Mouse (Mus musculus) stomach, postnatal 0 days (tissue): ENCODE measurements around the gene Nicn1. TPM values are rescaled to one million over a fixed set of nuclear protein-coding genes. Genes with fewer than 3 reads are reported as not detected.
"Not testable (repeated sequence)": the region's sequence is repeated elsewhere in the genome, so short reads cannot be mapped to it uniquely, and the experiment has no call there.

Source experiments
- ATAC-seq: fragments of 200-750 bp; cut with Nextera tagmentation; 2 replicates; pipeline ENCODE4 v1.8.0; 2017; ENCODE audit not compliant: low FRiP score, low TSS enrichment
- DNase-seq: peaks from one replicate; pipeline ENCODE4 v3.0.0-alpha.2; 2016; ENCODE audit warnings: low spot score
- H3K27ac ChIP-seq: fragments of 300-500 bp; sonication (generic); replicated peaks from 2 replicates; pipeline ENCODE4 v1.5.1; 2014; ENCODE audit warnings: mild to moderate bottlenecking, control low read depth
- H3K27me3 ChIP-seq: fragments of 300-500 bp; sonication (generic); 2 replicates; pipeline ENCODE4 v1.6.1; 2014; ENCODE audit warnings: low read length; ENCODE audit not compliant: control insufficient read depth, insufficient read depth
- H3K36me3 ChIP-seq: fragments of 300-500 bp; sonication (generic); 2 replicates; pipeline ENCODE4 v1.6.1; 2014; ENCODE audit warnings: low read length, mixed read lengths; ENCODE audit not compliant: control insufficient read depth, insufficient read depth
- H3K4me1 ChIP-seq: fragments of 300-500 bp; sonication (generic); replicated peaks from 2 replicates; pipeline ENCODE4 v1.6.1; 2014; ENCODE audit warnings: antibody characterized with exemption; ENCODE audit not compliant: control insufficient read depth, insufficient read depth
- H3K4me2 ChIP-seq: fragments of 300-500 bp; sonication (generic); replicated peaks from 2 replicates; pipeline ENCODE4 v1.6.1; 2014; ENCODE audit warnings: low read depth, mild to moderate bottlenecking, control low read depth, moderate library complexity
- H3K4me3 ChIP-seq: fragments of 300-500 bp; sonication (generic); 2 replicates; pipeline ENCODE4 v1.5.1; 2014; ENCODE audit warnings: low read depth, low read length, control low read depth
- H3K9ac ChIP-seq: fragments of 300-500 bp; sonication (generic); 2 replicates; pipeline ENCODE4 v1.6.1; 2014; ENCODE audit warnings: mild to moderate bottlenecking, low read length, control low read depth, mixed read lengths
- H3K9me3 ChIP-seq: fragments of 300-500 bp; sonication (generic); 2 replicates; pipeline ENCODE4 v1.6.1; 2016; ENCODE audit warnings: low read length; ENCODE audit not compliant: control insufficient read depth
- CTCF ChIP-seq: IDR thresholded peaks from 2 replicates; pipeline ENCODE4 v1.5.1; 2016; ENCODE audit warnings: antibody characterized with exemption, low read depth, mild to moderate bottlenecking, moderate library complexity
- EP300 ChIP-seq: optimal IDR thresholded peaks from 2 replicates; pipeline ENCODE3; 2016; ENCODE audit warnings: antibody characterized with exemption
- WGBS: fragments of 180-500 bp; shearing (Covaris S2); extraction: QIAGEN DNeasy Blood & Tissue Kit; methylation state at CpG from one replicate; pipeline ENCODE4 v1.1.7; 2014; 5-methylcytosine and 5-hydroxymethylcytosine counted together
- polyA plus RNA-seq: library from polyadenylated mRNA; unstranded; fragments of >200 nt; fragmentation: Nextera tagmentation; extraction: Ambion mirVana; gene quantifications from 2 replicates; pipeline ENCODE4 v1.2.1, GENCODE M21; 2015

The Nicn1 gene
- polyA plus RNA-seq, 1 experiment from 2014 or later: 17.3 TPM

DNA sequence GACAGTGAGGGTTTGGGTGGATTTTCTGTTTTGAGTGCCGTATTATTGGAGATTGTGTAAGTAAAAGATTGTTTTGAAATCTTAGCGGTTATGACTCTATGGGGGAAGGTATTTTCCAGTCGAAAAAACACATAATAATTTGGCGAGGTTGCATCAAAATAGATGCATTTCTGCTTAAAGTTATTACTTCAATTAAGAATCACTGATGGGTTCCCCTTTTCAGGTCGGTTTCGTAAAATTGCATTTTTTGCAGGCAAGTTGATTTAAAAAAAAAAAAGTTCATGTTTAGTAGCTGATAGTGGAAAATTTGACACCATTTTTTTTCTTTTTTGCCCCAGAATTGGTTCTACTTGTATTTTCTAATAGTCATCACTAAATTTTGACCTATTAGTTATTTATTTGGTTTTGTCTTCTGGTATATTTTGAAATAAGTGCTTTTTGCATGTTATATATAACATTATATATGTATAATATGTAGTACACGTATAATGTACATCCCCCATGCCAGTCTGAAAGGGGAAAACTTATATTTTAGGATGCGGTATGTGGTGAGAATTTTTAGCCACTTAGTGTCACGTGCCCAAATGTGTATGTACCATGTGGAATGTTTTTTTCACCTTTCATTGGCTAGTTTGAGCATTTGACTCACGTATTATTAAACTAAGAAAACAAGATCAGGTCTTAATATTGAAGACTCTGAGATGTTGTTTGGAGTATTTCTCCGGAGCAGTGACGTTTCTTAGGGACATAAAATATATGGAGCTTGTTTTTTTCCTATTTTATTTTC lies 17.0 kb downstream of the Nicn1 start:
- TF ChIP-seq CTCF: no peak
- TF ChIP-seq EP300: no peak
- peak overlapping the region; percentile 100 for H3K27ac ChIP-seq
- ATAC-seq: no peak
- no peak for DNase-seq
- H3K36me3 ChIP-seq: peaks cover 4% of the 10 kb centered on the region; the same call in 1 of the 2 replicates
- peaks cover 7% of the 10 kb centered on the region for H3K4me1 ChIP-seq
- H3K4me2 ChIP-seq: peak overlapping the region; percentile 61
- peak overlapping the region; percentile 99 for H3K9ac ChIP-seq
- WGBS: 2% methylated on average over 12 of the region's 12 CpGs
- no peaks in the 10 kb centered on the region for H3K27me3 ChIP-seq
- H3K9me3 ChIP-seq: no peaks in the 10 kb centered on the region
- peak overlapping the region; percentile 94 for H3K4me3 ChIP-seq

DNA sequence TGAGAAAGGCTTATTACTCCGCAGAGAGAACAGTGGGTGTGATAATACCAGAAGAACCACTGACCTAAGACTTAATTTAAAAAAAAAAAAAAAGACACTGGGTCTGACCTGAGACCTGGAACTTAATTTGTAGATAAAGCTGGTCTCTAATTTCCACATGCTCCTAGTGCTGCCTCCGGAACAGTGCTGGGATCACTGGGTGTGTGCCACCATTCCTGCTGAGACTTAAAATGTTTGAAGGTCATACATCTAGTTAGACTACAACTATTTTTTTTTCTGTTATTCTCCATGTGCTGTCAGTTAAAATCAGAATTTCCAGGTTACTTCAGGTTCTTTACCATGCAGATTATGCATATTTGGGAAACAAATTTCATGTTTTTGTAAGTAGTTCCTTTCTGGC lies 17.9 kb downstream of the Nicn1 start:
- Histone ChIP-seq H3K36me3 (peaks cover 1% of the 10 kb centered on the region; the same call in 1 of the 2 replicates), H3K27me3 (no peaks in the 10 kb centered on the region), H3K4me2 (peak overlapping the region; percentile 61), H3K9me3 (no peaks in the 10 kb centered on the region), H3K9ac (0 out of 2 replicates have a peak overlapping the region, but pooled peaks have one; percentile 23), H3K27ac (0 out of 2 replicates have a peak overlapping the region, but pooled peaks have one; percentile 14), H3K4me1 (peaks cover 7% of the 10 kb centered on the region), H3K4me3 (peak overlapping the region; percentile 94)
- ATAC-seq (no peak), DNase-seq (no peak)
- TF ChIP-seq EP300: no peak
- TF ChIP-seq CTCF: no peak
- 27% methylated on average over 2 of the region's 2 CpGs for WGBS

DNA sequence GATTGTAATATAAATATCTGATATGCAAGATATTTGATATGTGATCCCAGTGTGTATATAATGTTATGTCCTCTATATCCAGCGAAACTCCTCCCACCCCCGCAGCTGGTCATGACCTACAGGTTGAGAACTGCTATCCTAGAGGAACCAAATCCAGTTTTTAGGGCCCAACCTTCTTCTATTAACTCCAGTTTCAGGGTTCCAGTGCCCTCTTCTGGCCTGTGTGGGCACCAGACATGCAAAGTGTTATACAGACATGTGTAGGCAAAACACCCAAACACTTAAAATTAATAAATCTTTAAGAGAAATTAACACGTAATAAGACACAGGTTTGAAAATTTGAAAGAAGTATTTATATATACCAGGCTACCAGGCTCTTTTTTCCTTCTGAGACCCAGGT lies 27.3 kb downstream of the Nicn1 start:
- ATAC-seq (no peak), DNase-seq (no peak)
- H3K4me1 ChIP-seq: no peaks in the 10 kb centered on the region
- H3K27me3 ChIP-seq: no peaks in the 10 kb centered on the region
- WGBS: 88% methylated on average over 3 of the region's 3 CpGs
- H3K9me3 ChIP-seq: no peaks in the 10 kb centered on the region
- 0 out of 2 replicates have a peak, but pooled peaks cover 2% of the 10 kb centered on the region for H3K36me3 ChIP-seq
- no peak overlapping the region for H3K4me3 ChIP-seq
- H3K9ac ChIP-seq: no peak overlapping the region
- no peak overlapping the region for H3K27ac ChIP-seq
- no peak for TF ChIP-seq EP300
- peak; percentile 64 for TF ChIP-seq CTCF
- H3K4me2 ChIP-seq: no peak overlapping the region

DNA sequence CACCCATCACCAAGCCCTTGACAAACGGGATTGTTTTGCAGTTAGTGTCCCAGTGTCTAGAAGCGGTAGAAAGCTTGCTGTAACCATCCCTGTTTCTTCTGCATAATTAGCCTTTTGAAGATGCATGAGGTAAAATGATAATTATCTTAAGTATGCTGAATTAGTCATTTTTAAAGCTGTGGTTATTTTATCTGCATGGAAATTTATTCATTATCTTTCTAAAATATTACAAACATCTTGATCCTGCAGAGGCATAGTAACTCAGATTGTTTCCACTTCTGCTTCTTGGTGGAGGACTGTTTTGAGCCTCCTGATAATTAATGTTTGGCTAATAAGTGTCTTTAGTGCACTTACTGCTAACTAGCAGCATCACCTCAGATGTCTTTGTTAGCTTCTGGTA lies 28.2 kb downstream of the Nicn1 start:
- Histone ChIP-seq H3K9me3 (no peaks in the 10 kb centered on the region), H3K4me2 (no peak overlapping the region), H3K36me3 (0 out of 2 replicates have a peak, but pooled peaks cover 2% of the 10 kb centered on the region), H3K27ac (no peak overlapping the region), H3K4me1 (no peaks in the 10 kb centered on the region), H3K9ac (no peak overlapping the region), H3K27me3 (no peaks in the 10 kb centered on the region), H3K4me3 (no peak overlapping the region)
- TF ChIP-seq CTCF: no peak
- no peak for TF ChIP-seq EP300
- no peak for ATAC-seq
- 69% methylated on average over 2 of the region's 2 CpGs for WGBS
- DNase-seq: no peak

DNA sequence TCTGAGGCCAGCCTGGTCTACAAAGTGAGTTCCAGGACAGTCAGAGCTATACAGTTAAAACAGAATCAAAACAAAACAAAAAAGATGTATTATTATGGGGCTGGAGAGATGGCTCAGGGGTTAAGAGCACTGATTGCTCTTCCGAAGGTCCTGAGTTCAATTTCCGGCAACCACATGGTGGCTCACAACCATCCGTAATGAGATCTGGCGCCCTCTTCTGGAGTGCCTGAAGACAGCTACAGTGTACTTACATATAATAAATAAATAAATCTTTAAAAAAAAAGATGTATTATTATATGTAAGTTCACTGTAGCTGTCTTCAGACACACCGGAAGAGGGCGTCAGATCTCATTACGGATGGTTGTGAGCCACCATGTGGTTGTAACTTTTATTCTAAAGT lies 31.8 kb downstream of the Nicn1 start:
- H3K36me3 ChIP-seq, DNase-seq, H3K27ac ChIP-seq, H3K27me3 ChIP-seq, H3K4me3 ChIP-seq, H3K9ac ChIP-seq, H3K4me2 ChIP-seq, ATAC-seq, H3K4me1 ChIP-seq, H3K9me3 ChIP-seq: not testable (repeated sequence)
- WGBS: 90% methylated on average over 7 of the region's 7 CpGs
- peak; percentile 38 for TF ChIP-seq CTCF

DNA sequence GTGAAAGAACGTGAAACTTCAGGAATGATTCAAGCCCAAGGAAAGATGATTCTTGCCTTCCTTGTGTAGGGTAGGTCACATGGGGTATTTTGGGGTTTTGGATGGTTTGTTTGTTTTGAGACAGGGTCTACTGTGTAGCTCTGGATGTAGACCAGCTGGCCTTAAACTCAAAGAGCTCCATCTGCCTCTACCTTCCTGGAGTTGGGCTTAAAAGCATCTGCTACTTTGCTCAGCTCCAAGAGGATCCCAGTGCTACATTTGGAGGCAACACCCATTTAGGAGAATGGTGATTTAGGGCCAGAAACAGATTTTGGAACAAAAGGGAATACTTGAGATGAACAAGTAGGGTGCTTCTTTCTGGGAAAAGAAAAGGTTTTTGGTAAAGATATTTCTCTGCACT lies 34.6 kb downstream of the Nicn1 start:
- no peaks in the 10 kb centered on the region for H3K9me3 ChIP-seq
- H3K4me2 ChIP-seq: no peak overlapping the region
- DNase-seq (no peak), ATAC-seq (no peak)
- no peak overlapping the region for H3K4me3 ChIP-seq
- no peaks in the 10 kb centered on the region for H3K4me1 ChIP-seq
- 70% methylated on average over 1 of the region's 1 CpGs for WGBS
- no peaks in the 10 kb centered on the region; the same call in none of the 2 replicates for H3K36me3 ChIP-seq
- H3K9ac ChIP-seq: no peak overlapping the region
- no peak overlapping the region for H3K27ac ChIP-seq
- no peaks in the 10 kb centered on the region for H3K27me3 ChIP-seq
- TF ChIP-seq CTCF: no peak
- no peak for TF ChIP-seq EP300
